Mouse (Mus musculus) neural tube, embryonic 14.5 days (tissue): ENCODE data around the gene Tm9sf1. TPM values are rescaled to one million over a fixed set of nuclear protein-coding genes. Genes with fewer than 3 reads are reported as not detected.

Source experiments
- ATAC-seq: fragments of 200-750 bp; cut with Nextera tagmentation; 2 replicates; pipeline ENCODE4 v1.8.0; 2017; ENCODE audit warnings: low read depth, mild to moderate bottlenecking, moderate TSS enrichment, moderate library complexity
- H3K27ac ChIP-seq: fragments of 300-500 bp; sonication (generic); 2 replicates; pipeline ENCODE4 v1.5.1; 2014; ENCODE audit warnings: low read depth, mild to moderate bottlenecking, control low read depth, low read length, moderate library complexity, mixed read lengths
- H3K27me3 ChIP-seq: fragments of 300-500 bp; sonication (generic); 2 replicates; pipeline ENCODE4 v1.6.1; 2014; ENCODE audit warnings: low read length; ENCODE audit not compliant: control insufficient read depth, insufficient read depth
- H3K36me3 ChIP-seq: fragments of 300-500 bp; sonication (generic); 2 replicates; pipeline ENCODE4 v1.6.1; 2014; ENCODE audit warnings: low read length, mixed read lengths; ENCODE audit not compliant: control insufficient read depth, insufficient read depth
- H3K4me1 ChIP-seq: fragments of 300-500 bp; sonication (generic); 2 replicates; pipeline ENCODE4 v1.6.1; 2014; ENCODE audit warnings: low read length; ENCODE audit not compliant: control insufficient read depth, insufficient read depth
- H3K4me2 ChIP-seq: fragments of 300-500 bp; sonication (generic); 2 replicates; pipeline ENCODE4 v1.6.1; 2014; ENCODE audit warnings: mild to moderate bottlenecking, low read depth, low read length, control low read depth
- H3K4me3 ChIP-seq: fragments of 300-500 bp; sonication (generic); 2 replicates; pipeline ENCODE4 v1.5.1; 2014; ENCODE audit warnings: low read depth, low read length, control low read depth, mixed read lengths
- H3K9ac ChIP-seq: fragments of 300-500 bp; sonication (generic); replicated peaks from 2 replicates; pipeline ENCODE4 v1.6.1; 2014; ENCODE audit warnings: low read depth, mild to moderate bottlenecking, control low read depth, low read length, mixed read lengths
- H3K9me3 ChIP-seq: fragments of 300-500 bp; sonication (generic); 2 replicates; pipeline ENCODE4 v1.6.1; 2016; ENCODE audit warnings: low read length; ENCODE audit not compliant: control insufficient read depth
- WGBS: fragments of 180-500 bp; shearing (Covaris S2); extraction: QIAGEN DNeasy Blood & Tissue Kit; methylation state at CpG from one replicate; pipeline ENCODE4 v1.1.7; 2014; 5-methylcytosine and 5-hydroxymethylcytosine counted together
- polyA plus RNA-seq: library from polyadenylated mRNA; unstranded; fragments of >200 nt; fragmentation: Nextera tagmentation; extraction: Ambion mirVana; gene quantifications from 2 replicates; pipeline ENCODE4 v1.2.1, GENCODE M21; 2014

Tm9sf1 gene
- polyA plus RNA-seq, 1 experiment from 2014 or later, result 55.9 TPM

GRCm38 (mm10) chr14:55598521-55599390 is 44.9 kb downstream of the Tm9sf1 start:
- Histone ChIP-seq H3K4me3 (no peak overlapping the region), H3K4me2 (no peak overlapping the region), H3K9me3 (no peaks in the 10 kb centered on the region), H3K27me3 (no peaks in the 10 kb centered on the region), H3K9ac (no peak overlapping the region), H3K27ac (no peak overlapping the region), H3K36me3 (peaks cover 84% of the 10 kb centered on the region), H3K4me1 (no peaks in the 10 kb centered on the region)
- 96% methylated on average over 21 of the region's 21 CpGs for WGBS
- ATAC-seq, result no peak

- 75% methylated on average over 13 of the region's 13 CpGs for WGBS
- H3K4me3 ChIP-seq, result no peak overlapping the region
- no peaks in the 10 kb centered on the region for H3K9me3 ChIP-seq
- H3K36me3 ChIP-seq, result peaks cover 60% of the 10 kb centered on the region
- H3K4me1 ChIP-seq, result peaks cover 17% of the 10 kb centered on the region
- no peaks in the 10 kb centered on the region for H3K27me3 ChIP-seq
- no peak overlapping the region for H3K9ac ChIP-seq
- no peak overlapping the region for H3K27ac ChIP-seq
- H3K4me2 ChIP-seq, result no peak overlapping the region
- no peak for ATAC-seq
Observed at GRCm38 (mm10) chr14:55596036-55596690, 47.4 kb downstream of the Tm9sf1 start.

GRCm38 (mm10) chr14:55592226-55592625 is 51.4 kb downstream of the Tm9sf1 start:
- peak overlapping the region; percentile 83 for H3K9ac ChIP-seq
- peak overlapping the region; percentile 91 for H3K4me3 ChIP-seq
- no peaks in the 10 kb centered on the region for H3K9me3 ChIP-seq
- peaks cover 33% of the 10 kb centered on the region for H3K36me3 ChIP-seq
- peak overlapping the region; percentile 96 for H3K4me2 ChIP-seq
- no peak for ATAC-seq
- H3K27ac ChIP-seq, result no peak overlapping the region
- 8% methylated on average over 16 of the region's 16 CpGs for WGBS
- H3K27me3 ChIP-seq, result no peaks in the 10 kb centered on the region
- H3K4me1 ChIP-seq, result peaks cover 22% of the 10 kb centered on the region

GRCm38 (mm10) chr14:55591331-55591891 is 52.2 kb downstream of the Tm9sf1 start, which contains the start of gene Rnf31:
Rnf31 (plus strand) TSS chr14:55591708.
- H3K4me1 ChIP-seq, result peaks cover 22% of the 10 kb centered on the region
- WGBS, result 0% methylated on average over 32 of the region's 33 CpGs
- H3K4me2 ChIP-seq, result peak within 1 kb of the TSS; percentile 96
- peaks cover 25% of the 10 kb centered on the region for H3K36me3 ChIP-seq
- peak within 1 kb of the TSS; percentile 91 for H3K4me3 ChIP-seq
- peak within 1 kb of the TSS; percentile 93 for H3K27ac ChIP-seq
- H3K27me3 ChIP-seq, result no peaks in the 10 kb centered on the region
- ATAC-seq, result peak; percentile 92
- no peaks in the 10 kb centered on the region for H3K9me3 ChIP-seq
- peak within 1 kb of the TSS; percentile 83 for H3K9ac ChIP-seq

DNA sequence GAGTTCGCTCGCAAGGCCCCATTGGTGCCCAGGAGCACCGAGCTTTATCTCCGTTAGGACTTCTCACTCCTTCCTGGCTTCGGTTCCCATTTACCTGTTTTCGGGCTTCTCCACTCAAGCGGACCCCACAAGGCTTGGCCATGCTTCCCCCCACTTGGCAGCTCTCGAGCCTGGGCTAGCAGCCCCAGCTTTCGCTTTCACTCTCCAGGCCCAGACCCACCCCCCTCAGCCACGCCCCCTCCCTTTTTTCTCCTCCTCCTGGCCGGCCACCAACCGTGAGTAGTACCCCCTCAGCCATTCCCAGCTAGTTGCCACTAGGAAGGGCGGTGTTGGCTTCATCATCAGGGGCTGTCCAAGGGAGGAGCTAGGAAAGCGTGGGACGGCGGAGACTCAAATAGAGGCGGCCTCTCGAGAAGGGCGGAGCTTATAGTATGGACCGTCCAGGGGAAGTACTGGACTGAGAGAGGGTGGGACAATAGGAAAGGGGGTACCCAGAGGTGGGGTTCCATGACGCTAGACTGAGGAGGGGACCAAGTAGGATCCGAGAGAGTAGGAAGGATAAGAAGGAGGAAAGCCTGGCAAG is 52.8 kb downstream of the Tm9sf1 start, which contains the start of gene Psme2:
Gene Psme2 (minus strand): TSS at position 366 of the 583 bp plus-strand sequence.
- Histone ChIP-seq H3K36me3 (peaks cover 19% of the 10 kb centered on the region), H3K9me3 (no peaks in the 10 kb centered on the region), H3K27me3 (no peaks in the 10 kb centered on the region), H3K4me1 (peaks cover 22% of the 10 kb centered on the region), H3K4me3 (peak within 1 kb of the TSS; percentile 91), H3K9ac (peak within 1 kb of the TSS; percentile 83), H3K27ac (peak within 1 kb of the TSS; percentile 93), H3K4me2 (peak within 1 kb of the TSS; percentile 96)
- peak; percentile 95 for ATAC-seq
- under 1% methylated on average over 22 of the region's 22 CpGs for WGBS

DNA sequence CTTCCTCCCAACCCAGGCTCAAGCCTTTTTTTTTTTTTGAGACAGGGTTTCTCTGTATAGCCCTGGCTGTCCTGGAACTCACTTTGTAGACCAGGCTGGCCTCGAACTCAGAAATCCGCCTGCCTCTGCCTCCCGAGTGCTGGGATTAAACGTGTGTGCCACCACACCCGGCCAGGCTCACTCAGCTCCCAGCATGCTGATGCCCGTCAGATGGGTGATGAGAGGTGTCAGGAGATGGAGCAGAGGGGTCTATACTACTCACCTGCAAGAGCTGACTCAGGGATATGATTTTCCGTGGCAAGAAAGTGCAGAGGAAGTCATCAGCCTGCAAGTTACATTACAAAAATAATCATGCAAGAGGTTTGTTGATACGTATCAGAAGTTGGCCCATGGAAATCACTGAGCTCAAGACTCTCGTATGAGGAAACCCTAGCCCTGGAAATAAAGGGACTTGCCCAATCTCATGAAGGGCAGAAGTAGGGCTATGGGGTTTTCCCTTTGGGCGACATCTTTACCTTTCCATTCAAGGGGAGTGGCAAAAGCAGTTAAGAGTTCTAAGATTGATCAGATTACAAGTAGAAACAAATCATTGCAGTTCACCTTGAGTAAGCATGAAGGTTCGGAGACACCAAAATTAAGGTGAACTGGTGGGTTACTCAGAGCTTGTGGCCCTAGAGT is 53.7 kb downstream of the Tm9sf1 start:
- Histone ChIP-seq H3K4me3 (peak overlapping the region; percentile 91), H3K27me3 (no peaks in the 10 kb centered on the region), H3K4me2 (peak overlapping the region; percentile 96), H3K27ac (peak overlapping the region; percentile 93; the same call in 1 of the 2 replicates), H3K36me3 (peaks cover 10% of the 10 kb centered on the region), H3K9me3 (no peaks in the 10 kb centered on the region), H3K4me1 (peaks cover 22% of the 10 kb centered on the region), H3K9ac (peak overlapping the region; percentile 83; the same call in 1 of the 2 replicates)
- no peak for ATAC-seq
- WGBS, result 91% methylated on average over 11 of the region's 11 CpGs

GRCm38 (mm10) chr14:55589271-55589670 is 54.3 kb downstream of the Tm9sf1 start:
- Histone ChIP-seq H3K9ac (no peak overlapping the region), H3K9me3 (no peaks in the 10 kb centered on the region), H3K4me2 (no peak overlapping the region), H3K4me1 (peaks cover 26% of the 10 kb centered on the region), H3K27ac (no peak overlapping the region), H3K27me3 (no peaks in the 10 kb centered on the region), H3K4me3 (no peak overlapping the region), H3K36me3 (peaks cover 4% of the 10 kb centered on the region)
- 92% methylated on average over 5 of the region's 5 CpGs for whole genome bisulfite sequencing
- no peak for ATAC-seq

DNA sequence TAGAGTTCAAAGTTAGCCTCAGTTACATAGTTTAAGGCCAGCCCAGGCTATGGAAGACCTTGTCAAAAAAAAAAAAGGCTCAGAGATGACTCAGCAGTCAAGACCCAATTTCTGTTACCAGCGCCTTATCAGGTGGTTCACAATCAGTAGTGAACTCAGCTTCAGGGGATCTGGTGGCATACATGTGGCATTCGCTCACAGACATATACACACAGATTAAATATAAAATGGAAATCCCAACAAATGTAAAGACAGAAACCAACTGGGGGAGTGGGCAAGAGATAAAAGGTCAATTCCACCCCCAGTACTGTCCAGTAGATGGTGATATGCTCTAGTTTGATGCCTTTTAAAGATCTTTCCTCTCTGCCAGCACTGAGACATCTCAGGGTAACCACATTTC is 57.5 kb downstream of the Tm9sf1 start:
- H3K4me2 ChIP-seq, result no peak overlapping the region
- H3K36me3 ChIP-seq, result peaks cover under 1% of the 10 kb centered on the region
- no peak overlapping the region for H3K9ac ChIP-seq
- H3K4me1 ChIP-seq, result peaks cover 10% of the 10 kb centered on the region; the same call in 1 of the 2 replicates
- no peak overlapping the region for H3K27ac ChIP-seq
- no peak overlapping the region for H3K4me3 ChIP-seq
- 96% methylated on average over 2 of the region's 2 CpGs for WGBS
- no peaks in the 10 kb centered on the region for H3K9me3 ChIP-seq
- ATAC-seq, result no peak
- no peaks in the 10 kb centered on the region for H3K27me3 ChIP-seq
